Mouse (Mus musculus) bone marrow, adult 2 months (tissue): ENCODE data around the gene Rdm1.
"Not testable (repeated sequence)": the region's sequence is repeated elsewhere in the genome, so short reads cannot be mapped to it uniquely, and the experiment has no call there.

ENCODE experiments used
- CTCF ChIP-seq: fragments of 200-500 bp; IDR thresholded peaks from 2 replicates; pipeline ENCODE4 v1.5.1; 2011; ENCODE audit warnings: low read length, control low read depth; ENCODE audit not compliant: control insufficient read depth, insufficient read depth
- POLR2A ChIP-seq: fragments of 200-500 bp; IDR thresholded peaks from 2 replicates; pipeline ENCODE4 v1.6.1; 2011; ENCODE audit warnings: low read depth, mild to moderate bottlenecking, control low read depth, low read length, borderline replicate concordance; ENCODE audit not compliant: control insufficient read depth

GRCm38 (mm10) chr11:101620022-101620655, 6.9 kb upstream of the Rdm1 start:
- TF ChIP-seq CTCF, POLR2A: not testable (repeated sequence)
